Comparison of ENCODE assay signal across 11 mouse cellular contexts in the genomic region with DNA sequence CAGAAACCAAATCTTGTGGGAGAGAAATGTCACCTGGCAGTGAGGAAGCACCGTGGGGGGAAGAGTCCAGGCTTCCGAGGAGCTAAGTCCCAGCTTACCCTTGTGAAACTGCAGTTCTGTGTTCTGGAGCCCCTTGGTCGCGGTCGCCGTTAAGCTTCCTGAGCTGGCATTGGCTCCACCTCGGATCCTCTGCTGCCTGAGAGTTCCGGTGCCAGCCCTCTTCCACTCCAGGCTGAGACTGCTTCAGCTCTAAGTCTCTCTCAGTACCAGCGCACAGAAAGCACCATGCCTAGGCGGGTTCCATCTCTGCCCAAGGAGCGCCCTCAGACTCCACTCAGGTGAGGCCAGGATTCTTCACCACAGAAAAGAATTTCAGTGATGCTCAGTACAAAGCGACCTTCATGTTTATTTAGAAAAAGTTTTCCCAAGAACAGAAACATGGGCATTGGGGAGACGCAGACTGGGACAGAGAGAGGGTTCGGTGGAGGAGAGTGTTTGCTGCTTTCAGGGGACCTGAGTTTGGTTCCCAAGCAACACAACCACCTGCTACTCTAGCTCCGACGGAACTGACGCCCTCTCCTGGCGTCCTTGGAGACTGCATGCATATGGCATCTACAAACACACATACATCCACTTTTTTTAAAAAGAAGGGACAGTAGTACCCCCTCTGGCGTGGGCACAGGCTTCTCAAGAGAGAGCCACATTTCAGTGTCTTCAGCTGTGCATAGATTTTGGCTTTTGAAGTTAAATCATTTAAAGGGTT. TPM values are rescaled to one million over a fixed set of nuclear protein-coding genes. Genes with fewer than 3 reads are reported as not detected.
DNase-seq lines count a peak whose midpoint lies in the region; ATAC-seq lines count a peak whose summit lies in the region.
"Had no signal": no experiment of that assay in that cellular context is flagged by ENCODE, and none has a peak within 500 bp of the region (broad histone marks: within the 10 kb centered on the region; RNA-seq: fewer than 3 reads in every experiment).

No protein-coding gene starts in this region.

- 0 out of 2 replicates have a peak, but pooled peaks cover 2% of the 10 kb centered on the region for H3K36me3 ChIP-seq in heart, embryonic 11.5 days (ENCODE audit: control insufficient read depth, insufficient read depth, low read length)

- DNase-seq in heart, adult 9 months (ENCODE audit: low spot score in 2 of 2): no peak
- peak; percentile 18 for DNase-seq in right cerebral cortex, postnatal 4 days
- no peak for DNase-seq in right cerebral cortex, postnatal 14 days
- DNase-seq in spleen, postnatal 10 days (ENCODE audit: low spot score in 2 of 2): peak; percentile 68 to 79
- no peak for DNase-seq in kidney, postnatal 10 days
- no peak for DNase-seq in MN1 (ENCODE audit: low spot score)
- DNase-seq: cerebellum, adult 11-12 months had no signal

- WGBS in heart, embryonic 11.5 days (ENCODE audit: insufficient replicate concordance): 64% methylated on average over 19 of the region's 19 CpGs

- no peak overlapping the region for H3K4me3 ChIP-seq in heart, embryonic 11.5 days (ENCODE audit: low read depth, low read length)
- H3K4me3 ChIP-seq: myocyte had no signal

- H3K4me1 ChIP-seq in heart, embryonic 11.5 days (ENCODE audit: control insufficient read depth, insufficient read depth, low read length): no peaks in the 10 kb centered on the region; the same call in 1 of the 2 replicates

- no peaks in the 10 kb centered on the region for H3K9me3 ChIP-seq in heart, embryonic 11.5 days (replicated peaks; ENCODE audit: control insufficient read depth, low read length)

- H3K9ac ChIP-seq in heart, embryonic 11.5 days (ENCODE audit: low read depth, low read length): peak overlapping the region; percentile 23; the same call in 1 of the 2 replicates

- ATAC-seq in heart, embryonic 11.5 days (replicated peaks; ENCODE audit: insufficient number of reproducible peaks, low FRiP score, low TSS enrichment): no peak; the same call in 1 of the 2 replicates
- peak; percentile 54 for ATAC-seq in erythroblast, adult 5-6 weeks (replicated peaks; ENCODE audit: low FRiP score, poor library complexity, severe bottlenecking)
- ATAC-seq: Patski had no signal

- peak overlapping the region; percentile 41 for H3K27ac ChIP-seq in heart, embryonic 11.5 days (ENCODE audit: low read depth, low read length)

- peaks cover 3% of the 10 kb centered on the region; the same call in 1 of the 2 replicates for H3K27me3 ChIP-seq in heart, embryonic 11.5 days (ENCODE audit: control insufficient read depth, insufficient read depth, low read length)
- H3K27me3 ChIP-seq: Patski had no signal

- peak overlapping the region; percentile 23 for H3K4me2 ChIP-seq in heart, embryonic 11.5 days

RNA-seq across cellular contexts. Expression of gene Asb1, which starts 6.2 kb away (rescaled TPM):
- polyA plus RNA-seq in heart, embryonic 11.5 days (2014; fragmentation: Nextera tagmentation; extraction: Ambion mirVana): 8.9 and 9.1 TPM in 2 replicates
- total RNA-seq in erythroblast, adult 5-6 weeks (2015; ENCODE audit: low replicate concordance): 106 and 120 TPM in 2 replicates
- total RNA-seq in erythroblast, adult 5-6 weeks (2017; ENCODE audit: low replicate concordance): 299 and 366 TPM in 2 replicates

RNA-seq across cellular contexts. Expression of gene Traf3ip1, which starts 39.7 kb away (rescaled TPM):
- polyA plus RNA-seq in heart, embryonic 11.5 days (2014; fragmentation: Nextera tagmentation; extraction: Ambion mirVana): 2.6 and 4.3 TPM in 2 replicates
- total RNA-seq in erythroblast, adult 5-6 weeks (2015; ENCODE audit: low replicate concordance): 1.0 and 1.3 TPM in 2 replicates
- total RNA-seq in erythroblast, adult 5-6 weeks (2017; ENCODE audit: low replicate concordance): 0.51 and 2.6 TPM in 2 replicates

Comparison
In these comparisons a context has a peak if more than half of its experiments do, and no peak if none do; other contexts are left out.
1. DNase-seq: peak in right cerebral cortex, postnatal 4 days (single experiment) and spleen, postnatal 10 days (2 of 2); none in heart, adult 9 months (0 of 2), right cerebral cortex, postnatal 14 days (single experiment), kidney, postnatal 10 days (single experiment) and MN1 (single experiment).